Mouse (Mus musculus): ENCODE measurements around the gene Rnf34. TPM values are rescaled to one million over a fixed set of nuclear protein-coding genes. Genes with fewer than 3 reads are reported as not detected.
A peak's percentile ranks its signal among the peaks of the same experiment; 100 is the strongest.

The Rnf34 gene
- polyA plus RNA-seq, 1 experiment from 2014 or later: 13.8 TPM

DNA sequence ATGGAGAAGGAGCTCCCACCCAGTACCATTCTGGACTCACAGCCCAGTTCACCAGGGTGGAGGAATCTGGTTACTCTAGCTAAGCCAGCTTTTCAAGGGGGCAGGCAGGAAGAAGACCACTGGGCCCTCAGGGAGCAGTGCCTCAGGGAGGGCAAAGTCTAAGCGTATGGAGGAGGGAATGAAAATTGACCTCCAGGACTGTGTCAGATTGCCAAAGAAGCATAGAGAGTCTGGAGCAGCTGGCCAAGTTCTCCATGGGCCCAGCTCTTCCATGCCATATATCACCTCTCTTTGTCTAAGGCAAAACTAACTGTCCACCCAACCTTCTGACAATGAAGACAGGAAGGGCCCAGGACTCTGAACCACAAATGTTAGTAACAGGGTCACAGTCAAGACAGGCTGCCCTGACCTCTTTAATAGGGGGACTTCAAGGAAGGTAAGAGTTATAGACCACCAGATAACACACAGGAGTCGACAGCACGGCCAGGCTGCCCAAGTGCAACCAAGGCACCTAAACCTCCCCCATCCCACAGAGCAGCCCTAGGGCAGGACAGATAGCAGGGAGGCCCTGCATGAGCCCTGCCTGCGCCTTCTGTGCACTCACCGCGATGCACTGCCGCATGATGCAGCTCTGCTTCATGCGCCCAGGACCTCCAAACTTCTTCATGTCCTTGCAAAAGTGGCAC is 38.2 kb downstream of the Rnf34 start:
- Histone ChIP-seq H3K4me2 (no peak overlapping the region), H3K36me3 (peaks cover 10% of the 10 kb centered on the region; the same call in 1 of the 2 replicates), H3K27ac (no peak overlapping the region), H3K9ac (no peak overlapping the region), H3K4me1 (replicated peaks) (peaks cover 32% of the 10 kb centered on the region), H3K9me3 (replicated peaks) (no peaks in the 10 kb centered on the region), H3K27me3 (no peaks in the 10 kb centered on the region), H3K4me3 (replicated peaks) (no peak overlapping the region)
- WGBS (ENCODE audit: insufficient replicate concordance): 71% methylated on average over 8 of the region's 8 CpGs
- ATAC-seq (ENCODE audit: low read depth) (no peak), DNase-seq (no peak)

DNA sequence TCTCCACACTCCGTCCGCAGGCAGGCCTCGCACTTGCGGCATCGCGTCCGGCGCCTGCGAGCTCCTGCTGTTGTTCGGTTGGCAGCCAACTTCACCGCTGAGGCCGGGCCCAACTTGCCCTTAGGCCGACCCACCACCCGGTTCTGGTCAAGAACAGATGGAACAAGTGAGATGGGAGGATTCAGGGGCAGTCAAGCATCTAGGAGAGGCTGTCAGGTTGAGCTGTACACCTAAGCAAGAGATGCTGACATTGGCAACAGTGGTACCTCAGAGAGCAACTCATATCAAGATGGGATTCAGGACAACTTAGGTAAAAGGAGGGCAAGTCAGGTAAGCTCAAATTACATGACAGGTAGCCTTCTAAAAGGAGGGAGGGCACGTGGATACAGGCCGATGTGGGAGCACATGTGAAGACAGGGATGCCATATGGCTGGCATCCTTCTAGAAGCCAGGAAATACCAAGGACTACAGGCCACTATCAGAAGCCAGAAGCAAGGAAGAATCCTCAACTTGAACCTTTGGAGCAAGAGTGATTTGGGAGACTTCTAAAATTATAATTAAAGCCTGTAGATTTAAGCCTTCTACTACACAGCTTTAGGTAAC is 38.9 kb downstream of the Rnf34 start:
- peaks cover 7% of the 10 kb centered on the region; the same call in 1 of the 2 replicates for H3K36me3 ChIP-seq
- 91% methylated on average over 16 of the region's 16 CpGs for WGBS (ENCODE audit: insufficient replicate concordance)

GRCm38 (mm10) chr5:122890396-122890795 is 40.5 kb downstream of the Rnf34 start:
- H3K4me3 ChIP-seq (replicated peaks): no peak overlapping the region
- peaks cover 41% of the 10 kb centered on the region for H3K4me1 ChIP-seq (replicated peaks)
- H3K27me3 ChIP-seq: no peaks in the 10 kb centered on the region
- H3K27ac ChIP-seq: no peak overlapping the region
- no peak overlapping the region for H3K4me2 ChIP-seq
- DNase-seq (no peak), ATAC-seq (ENCODE audit: low read depth) (no peak)
- no peak overlapping the region for H3K9ac ChIP-seq
- no peaks in the 10 kb centered on the region for H3K9me3 ChIP-seq (replicated peaks)
- 60% methylated on average over 2 of the region's 2 CpGs for WGBS (ENCODE audit: insufficient replicate concordance)
- peaks cover 7% of the 10 kb centered on the region; the same call in 1 of the 2 replicates for H3K36me3 ChIP-seq

More for the DNA sequence above, 38.9 kb downstream of the Rnf34 start:
- DNase-seq (no peak), ATAC-seq (ENCODE audit: low read depth) (no peak)
- H3K4me3 ChIP-seq (replicated peaks): no peak overlapping the region
- no peaks in the 10 kb centered on the region for H3K9me3 ChIP-seq (replicated peaks)
- no peaks in the 10 kb centered on the region for H3K27me3 ChIP-seq
- H3K4me1 ChIP-seq (replicated peaks): peaks cover 32% of the 10 kb centered on the region
- H3K27ac ChIP-seq: no peak overlapping the region
- H3K4me2 ChIP-seq: no peak overlapping the region
- H3K9ac ChIP-seq: no peak overlapping the region

DNA sequence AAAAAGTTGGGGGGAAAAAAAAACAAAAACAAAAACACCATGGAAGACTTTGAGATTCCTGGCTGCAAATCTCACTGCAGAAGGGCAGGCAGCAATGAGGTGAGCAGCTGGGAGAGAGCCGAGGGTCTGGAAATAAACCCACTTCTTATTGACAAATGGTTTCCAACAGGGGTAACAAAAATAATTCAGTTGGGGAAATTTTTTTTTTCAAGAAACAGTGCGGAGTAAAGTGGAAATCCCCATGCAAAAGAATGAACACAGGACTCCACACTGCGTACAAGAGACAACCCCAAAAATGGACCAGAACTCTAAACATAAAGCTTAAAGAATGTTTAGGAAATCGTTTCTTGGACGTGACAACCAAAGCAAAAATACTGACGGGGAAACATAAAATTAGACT is 43.4 kb downstream of the Rnf34 start:
- WGBS (ENCODE audit: insufficient replicate concordance): 80% methylated on average over 6 of the region's 6 CpGs
- Histone ChIP-seq H3K4me2 (no peak overlapping the region), H3K9me3 (replicated peaks) (no peaks in the 10 kb centered on the region), H3K36me3 (peaks cover 2% of the 10 kb centered on the region; the same call in 1 of the 2 replicates), H3K4me3 (replicated peaks) (no peak overlapping the region), H3K4me1 (replicated peaks) (peaks cover 52% of the 10 kb centered on the region), H3K9ac (no peak overlapping the region), H3K27me3 (no peaks in the 10 kb centered on the region), H3K27ac (no peak overlapping the region)
- ATAC-seq (ENCODE audit: low read depth): no peak
- DNase-seq: no peak

DNA sequence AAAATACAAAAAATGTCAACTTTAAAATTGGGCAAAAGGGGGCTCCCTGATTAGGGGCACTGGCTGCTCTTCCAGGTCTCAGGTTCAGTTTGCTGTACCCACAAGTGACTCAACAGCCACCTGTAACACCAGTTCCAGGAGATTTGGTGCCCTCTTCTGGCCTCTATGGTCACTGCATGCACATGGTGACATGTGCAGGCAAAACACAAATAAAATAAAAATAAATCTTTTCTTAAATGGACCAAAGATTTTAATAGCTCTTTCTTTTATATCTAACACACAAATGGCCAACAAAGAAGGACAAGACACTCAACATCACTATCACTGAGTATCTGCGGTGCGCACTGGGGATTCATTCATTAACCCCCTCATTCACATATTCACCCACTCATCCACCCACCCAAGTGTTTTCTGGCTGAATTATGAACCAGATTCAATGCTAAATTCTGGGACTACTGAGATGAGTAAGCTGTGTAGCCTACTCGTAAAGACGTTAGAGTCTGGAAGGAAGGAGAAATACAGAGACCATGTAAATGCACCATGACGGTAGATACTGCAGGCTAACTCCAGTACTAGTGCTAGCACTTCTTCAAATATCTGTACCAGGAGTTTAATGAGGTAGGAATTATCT is 44.3 kb downstream of the Rnf34 start:
- no peak for ATAC-seq (ENCODE audit: low read depth)
- Histone ChIP-seq H3K9me3 (replicated peaks) (no peaks in the 10 kb centered on the region), H3K4me2 (no peak overlapping the region), H3K4me3 (replicated peaks) (no peak overlapping the region), H3K27me3 (no peaks in the 10 kb centered on the region), H3K9ac (no peak overlapping the region), H3K4me1 (replicated peaks) (peaks cover 57% of the 10 kb centered on the region), H3K36me3 (no peaks in the 10 kb centered on the region), H3K27ac (no peak overlapping the region)
- 87% methylated on average over 5 of the region's 5 CpGs for WGBS (ENCODE audit: insufficient replicate concordance)
- peak; percentile 50 for DNase-seq

- Histone ChIP-seq H3K4me2 (no peak overlapping the region), H3K27ac (0 out of 2 replicates have a peak overlapping the region, but pooled peaks have one; percentile 24), H3K9ac (no peak overlapping the region), H3K36me3 (no peaks in the 10 kb centered on the region), H3K4me3 (replicated peaks) (no peak overlapping the region), H3K9me3 (replicated peaks) (no peaks in the 10 kb centered on the region), H3K4me1 (replicated peaks) (peaks cover 62% of the 10 kb centered on the region), H3K27me3 (no peaks in the 10 kb centered on the region)
- DNase-seq: no peak
- ATAC-seq (ENCODE audit: low read depth): no peak
- WGBS (ENCODE audit: insufficient replicate concordance): 61% methylated on average over 4 of the region's 4 CpGs
Measured at GRCm38 (mm10) chr5:122894821-122895220, 45.0 kb downstream of the Rnf34 start.

GRCm38 (mm10) chr5:122898153-122898552 is 48.3 kb downstream of the Rnf34 start:
- WGBS (ENCODE audit: insufficient replicate concordance): 72% methylated on average over 6 of the region's 6 CpGs
- peak overlapping the region; percentile 80; the same call in 1 of the 2 replicates for H3K4me3 ChIP-seq (replicated peaks)
- no peaks in the 10 kb centered on the region for H3K9me3 ChIP-seq (replicated peaks)
- DNase-seq (no peak), ATAC-seq (ENCODE audit: low read depth) (no peak)
- peak overlapping the region; percentile 96 for H3K4me2 ChIP-seq
- no peak overlapping the region for H3K27ac ChIP-seq
- H3K36me3 ChIP-seq: no peaks in the 10 kb centered on the region
- H3K4me1 ChIP-seq (replicated peaks): peaks cover 78% of the 10 kb centered on the region
- peak overlapping the region; percentile 90; the same call in 1 of the 2 replicates for H3K9ac ChIP-seq
- no peaks in the 10 kb centered on the region for H3K27me3 ChIP-seq

- H3K27me3 ChIP-seq: no peaks in the 10 kb centered on the region
- WGBS (ENCODE audit: insufficient replicate concordance): under 1% methylated on average over 44 of the region's 45 CpGs
- no peaks in the 10 kb centered on the region for H3K36me3 ChIP-seq
- H3K9me3 ChIP-seq (replicated peaks): no peaks in the 10 kb centered on the region
- peak overlapping the region; percentile 80 for H3K4me3 ChIP-seq (replicated peaks)
- peak overlapping the region; percentile 96 for H3K4me2 ChIP-seq
- peak overlapping the region; percentile 90 for H3K9ac ChIP-seq
- DNase-seq (peak; percentile 13), ATAC-seq (ENCODE audit: low read depth) (no peak)
- peaks cover 88% of the 10 kb centered on the region for H3K4me1 ChIP-seq (replicated peaks)
- H3K27ac ChIP-seq: peak overlapping the region; percentile 85
Measured at GRCm38 (mm10) chr5:122898963-122899776, 49.3 kb downstream of the Rnf34 start.

GRCm38 (mm10) chr5:122899777-122900557 is 50.1 kb downstream of the Rnf34 start:
- Histone ChIP-seq H3K27ac (peak overlapping the region; percentile 85), H3K4me3 (replicated peaks) (peak overlapping the region; percentile 80), H3K9me3 (replicated peaks) (no peaks in the 10 kb centered on the region), H3K4me2 (peak overlapping the region; percentile 96), H3K27me3 (no peaks in the 10 kb centered on the region), H3K36me3 (no peaks in the 10 kb centered on the region), H3K9ac (peak overlapping the region; percentile 90), H3K4me1 (replicated peaks) (peaks cover 83% of the 10 kb centered on the region)
- peak; percentile 96 for ATAC-seq (ENCODE audit: low read depth)
- DNase-seq: peak; percentile 88
- under 1% methylated on average over 119 of the region's 120 CpGs for WGBS (ENCODE audit: insufficient replicate concordance)

GRCm38 (mm10) chr5:122900558-122901171 is 50.8 kb downstream of the Rnf34 start:
- DNase-seq (no peak), ATAC-seq (ENCODE audit: low read depth) (no peak)
- Histone ChIP-seq H3K9ac (peak overlapping the region; percentile 90), H3K36me3 (no peaks in the 10 kb centered on the region), H3K9me3 (replicated peaks) (no peaks in the 10 kb centered on the region), H3K27ac (peak overlapping the region; percentile 66), H3K4me3 (replicated peaks) (peak overlapping the region; percentile 80), H3K4me2 (peak overlapping the region; percentile 96), H3K27me3 (no peaks in the 10 kb centered on the region), H3K4me1 (replicated peaks) (peaks cover 76% of the 10 kb centered on the region)
- 5% methylated on average over 33 of the region's 33 CpGs for WGBS (ENCODE audit: insufficient replicate concordance)
